Mouse (Mus musculus) C2C12 (cell line): ENCODE measurements around the gene Olfr340. TPM values are rescaled to one million over a fixed set of nuclear protein-coding genes. Genes with fewer than 3 reads are reported as not detected.
"Not testable (repeated sequence)": the region's sequence is repeated elsewhere in the genome, so short reads cannot be mapped to it uniquely, and the experiment has no call there.

Source experiments
- H3K27me3 ChIP-seq: one replicate; pipeline ENCODE4 v1.6.1; 2011; ENCODE audit not compliant: control insufficient read depth, insufficient read depth, insufficient read length
- H3K36me3 ChIP-seq: one replicate; pipeline ENCODE4 v1.6.1; 2011; ENCODE audit not compliant: control insufficient read depth, insufficient read depth
- H3K4me3 ChIP-seq: one replicate; pipeline ENCODE4 v1.5.1; 2011; ENCODE audit warnings: mild to moderate bottlenecking, control low read depth; ENCODE audit not compliant: poor library complexity, insufficient read depth, severe bottlenecking
- H3K79me2 ChIP-seq: one replicate; pipeline ENCODE4 v1.6.1; 2011; ENCODE audit not compliant: control insufficient read depth, insufficient read depth
- H3K79me3 ChIP-seq: one replicate; pipeline ENCODE4 v1.6.1; 2011; ENCODE audit warnings: low read depth, control low read depth
- H3ac ChIP-seq: one replicate; pipeline ENCODE3; 2011; ENCODE audit warnings: low read depth; ENCODE audit not compliant: control insufficient read depth, insufficient read length
- CEBPB ChIP-seq: IDR thresholded peaks from one replicate; pipeline ENCODE4 v1.6.1; 2011; ENCODE audit warnings: low read depth, mild to moderate bottlenecking, control low read depth, moderate library complexity
- CTCF ChIP-seq: IDR thresholded peaks from one replicate; pipeline ENCODE4 v1.5.1; 2011; ENCODE audit not compliant: control insufficient read depth, insufficient read depth, insufficient read length
- FOSL1 ChIP-seq: IDR thresholded peaks from one replicate; pipeline ENCODE4 v1.8.0; 2011; ENCODE audit warnings: mild to moderate bottlenecking, low read length; ENCODE audit not compliant: poor library complexity, insufficient read depth, severe bottlenecking
- MAX ChIP-seq: IDR thresholded peaks from one replicate; pipeline ENCODE4 v1.6.1; 2011; ENCODE audit warnings: mild to moderate bottlenecking, control low read depth
- MYOD1 ChIP-seq: IDR thresholded peaks from one replicate; pipeline ENCODE4 v1.6.1; 2011; ENCODE audit warnings: low read depth; ENCODE audit not compliant: control insufficient read depth, insufficient read length
- MYOG ChIP-seq: IDR thresholded peaks from one replicate; pipeline ENCODE4 v1.6.1; 2011; ENCODE audit not compliant: control insufficient read depth, insufficient read length; ENCODE audit errors: extremely low read depth
- USF1 ChIP-seq: IDR thresholded peaks from one replicate; pipeline ENCODE4 v1.6.1; 2011; ENCODE audit warnings: low read depth, mild to moderate bottlenecking, control low read depth, moderate library complexity
- long read RNA-seq, 2 experiments: library from polyadenylated mRNA; unstranded; transcript quantifications; one replicate each; pipeline ENCODE4 v2.0.0; 2019 to 2020
- polyA plus RNA-seq: library from polyadenylated mRNA; unstranded; fragments of >200 nt; fragmentation: generic; extraction: Trizol; gene quantifications from one replicate; pipeline ENCODE4 v1.2.1, GENCODE M21; 2012; ENCODE audit warnings: missing spikeins

Olfr340 gene
- polyA plus RNA-seq, result not detected
- long read RNA-seq, experiment 1, result 0 reads
- long read RNA-seq, experiment 2, result 0 reads

GRCm38 (mm10) chr2:36452287-36452686 is at the start of gene Olfr340:
Gene Olfr340 (plus strand): TSS chr2:36452587.
- no peak within 1 kb of the TSS for H3ac ChIP-seq
- no peaks in the 10 kb centered on the region for H3K27me3 ChIP-seq
- H3K36me3 ChIP-seq, result no peaks in the 10 kb centered on the region
- no peaks in the 10 kb centered on the region for H3K79me3 ChIP-seq
- no peak for TF ChIP-seq MYOG
- TF ChIP-seq FOSL1, result no peak
- TF ChIP-seq MYOD1, result no peak
- no peak for TF ChIP-seq USF1
- TF ChIP-seq MAX, result no peak
- TF ChIP-seq CTCF, result no peak
- no peak for TF ChIP-seq CEBPB
- H3K79me2 ChIP-seq, result no peaks in the 10 kb centered on the region
- H3K4me3 ChIP-seq, result no peak within 1 kb of the TSS

- not testable (repeated sequence) for H3K4me3 ChIP-seq, H3K79me3 ChIP-seq, H3K27me3 ChIP-seq, H3K79me2 ChIP-seq, H3K36me3 ChIP-seq, H3ac ChIP-seq
Observed at GRCm38 (mm10) chr2:36415174-36415573, 37.2 kb upstream of the Olfr340 start.

GRCm38 (mm10) chr2:36415591-36415990 is 36.8 kb upstream of the Olfr340 start:
- H3K4me3 ChIP-seq, H3ac ChIP-seq, H3K79me2 ChIP-seq, H3K79me3 ChIP-seq, H3K27me3 ChIP-seq, H3K36me3 ChIP-seq: not testable (repeated sequence)

GRCm38 (mm10) chr2:36418647-36419046 is 33.7 kb upstream of the Olfr340 start, which contains the start of gene Olfr339:
Gene Olfr339 (plus strand): TSS chr2:36418947.
- H3K79me3 ChIP-seq, result no peaks in the 10 kb centered on the region
- H3K4me3 ChIP-seq, result no peak within 1 kb of the TSS
- no peak within 1 kb of the TSS for H3ac ChIP-seq
- H3K27me3 ChIP-seq, result no peaks in the 10 kb centered on the region
- TF ChIP-seq CTCF (no peak), CEBPB (no peak), MAX (no peak), MYOG (no peak), MYOD1 (no peak), USF1 (no peak), FOSL1 (no peak)
- H3K79me2 ChIP-seq, result no peaks in the 10 kb centered on the region
- H3K36me3 ChIP-seq, result no peaks in the 10 kb centered on the region

GRCm38 (mm10) chr2:36473634-36474033 is 21.2 kb downstream of the Olfr340 start:
- no peak overlapping the region for H3K4me3 ChIP-seq
- no peaks in the 10 kb centered on the region for H3K79me3 ChIP-seq
- TF ChIP-seq CEBPB, result no peak
- TF ChIP-seq MYOG, result no peak
- no peak for TF ChIP-seq MYOD1
- no peak for TF ChIP-seq FOSL1
- no peak for TF ChIP-seq MAX
- no peak for TF ChIP-seq CTCF
- no peak for TF ChIP-seq USF1

GRCm38 (mm10) chr2:36482368-36482767 is 30.0 kb downstream of the Olfr340 start, which contains the start of gene Olfr341:
Gene Olfr341 (minus strand): TSS chr2:36482468.
- Histone ChIP-seq H3K4me3 (no peak within 1 kb of the TSS), H3K36me3 (no peaks in the 10 kb centered on the region), H3ac (no peak within 1 kb of the TSS), H3K79me2 (no peaks in the 10 kb centered on the region), H3K27me3 (no peaks in the 10 kb centered on the region), H3K79me3 (no peaks in the 10 kb centered on the region)
- TF ChIP-seq MYOG, result no peak
- no peak for TF ChIP-seq MYOD1
- TF ChIP-seq CTCF, result no peak
- no peak for TF ChIP-seq FOSL1
- no peak for TF ChIP-seq MAX
- no peak for TF ChIP-seq CEBPB
- no peak for TF ChIP-seq USF1

More at GRCm38 (mm10) chr2:36473634-36474033, 21.2 kb downstream of the Olfr340 start:
- H3K36me3 ChIP-seq, result no peaks in the 10 kb centered on the region
- H3ac ChIP-seq, result no peak overlapping the region
- no peaks in the 10 kb centered on the region for H3K79me2 ChIP-seq
- no peaks in the 10 kb centered on the region for H3K27me3 ChIP-seq

Other genes with a start within 250 kb of the Olfr340 start
- 336 TPM for gene Ptgs1, start 222.2 kb upstream of the Olfr340 start, polyA plus RNA-seq
- gene Olfr338, start 79.1 kb upstream of the Olfr340 start, polyA plus RNA-seq, result not detected
- gene Olfr339, start 33.6 kb upstream of the Olfr340 start, polyA plus RNA-seq, result not detected
- gene Olfr341, start 29.9 kb downstream of the Olfr340 start, polyA plus RNA-seq, result not detected
- not detected for gene Olfr342, start 72.4 kb downstream of the Olfr340 start, polyA plus RNA-seq
- not detected for gene Olfr344, start 114.1 kb downstream of the Olfr340 start, polyA plus RNA-seq
- not detected for gene Olfr345, start 187.5 kb downstream of the Olfr340 start, polyA plus RNA-seq
- gene Olfr346, start 233.2 kb downstream of the Olfr340 start, polyA plus RNA-seq, result not detected